Mouse (Mus musculus) MEL (cell line): Measurements from ENCODE around the gene Lrrc56.

ENCODE experiments used
- CHD1 ChIP-seq: IDR thresholded peaks from 2 replicates; pipeline ENCODE4 v1.6.1; 2012; ENCODE audit warnings: low read depth, mild to moderate bottlenecking, inconsistent platforms, low read length, improper control_type of control experiment
- CHD2 ChIP-seq: IDR thresholded peaks from 2 replicates; pipeline ENCODE4 v1.6.1; 2011; ENCODE audit warnings: low read length, improper control_type of control experiment
- CTCF ChIP-seq, 3 experiments: IDR thresholded peaks in 2 of 3; conservative IDR thresholded peaks in 1 of 3; 2 replicates each; pipeline ENCODE4 v1.5.1; 2011 to 2012; ENCODE audit warnings: low read length in 3 of 3, low read depth in 2 of 3, mild to moderate bottlenecking in 2 of 3, improper control_type of control experiment in 1 of 3, inconsistent platforms in 1 of 3, mixed read lengths in 1 of 3, moderate library complexity in 1 of 3; ENCODE audit not compliant: control insufficient read depth in 1 of 3, insufficient read depth in 1 of 3, poor library complexity in 1 of 3, severe bottlenecking in 1 of 3
- MAZ ChIP-seq: IDR thresholded peaks from 2 replicates; pipeline ENCODE4 v1.6.1; 2012; ENCODE audit warnings: low read depth, mild to moderate bottlenecking, inconsistent platforms, low read length, improper control_type of control experiment
- POLR2A ChIP-seq, 2 experiments: IDR thresholded peaks; 2 replicates each; pipeline ENCODE4 v1.6.1; 2011 to 2012; ENCODE audit warnings: low read length in 2 of 2, mild to moderate bottlenecking in 2 of 2, control low read depth in 1 of 2, improper control_type of control experiment in 1 of 2, low read depth in 1 of 2, moderate library complexity in 1 of 2; ENCODE audit not compliant: control insufficient read depth in 1 of 2, insufficient read depth in 1 of 2, poor library complexity in 1 of 2
- POLR2AphosphoS5 ChIP-seq: IDR thresholded peaks from 2 replicates; pipeline ENCODE4 v1.6.1; 2012; ENCODE audit warnings: low read depth, borderline replicate concordance, mild to moderate bottlenecking, inconsistent platforms, low read length, moderate library complexity, mixed read lengths
- RCOR1 ChIP-seq: IDR thresholded peaks from 2 replicates; pipeline ENCODE4 v1.6.1; 2012; ENCODE audit warnings: low read depth, mild to moderate bottlenecking, inconsistent platforms, low read length, improper control_type of control experiment
- SMC3 ChIP-seq: IDR thresholded peaks from 2 replicates; pipeline ENCODE4 v1.6.1; 2011; ENCODE audit warnings: low read depth, low read length, improper control_type of control experiment

- peak in 2 of 3 experiments; percentile 24 to 39; a peak in 2 of 6 replicates for TF ChIP-seq CTCF (IDR thresholded peaks at IDR 0.05 in 2 of 3, conservative IDR thresholded peaks at IDR 0.05 in 1 of 3; ENCODE audit: control insufficient read depth in 1 of 3, insufficient read depth in 1 of 3, low read depth in 2 of 3, low read length in 3 of 3, poor library complexity in 1 of 3, severe bottlenecking in 1 of 3)
- no peak for TF ChIP-seq MAZ
- no peak for TF ChIP-seq CHD1
- no peak for TF ChIP-seq RCOR1
- no peak for TF ChIP-seq POLR2AphosphoS5
- TF ChIP-seq POLR2A (IDR thresholded peaks at IDR 0.05; ENCODE audit: control insufficient read depth in 1 of 2, insufficient read depth in 1 of 2, low read depth in 1 of 2, low read length in 2 of 2, poor library complexity in 1 of 2), result no peak
- TF ChIP-seq CHD2, result no peak
- no peak for TF ChIP-seq SMC3
Measured at GRCm38 (mm10) chr7:141226535-141226934, 32.6 kb downstream of the Lrrc56 start.
